Mouse (Mus musculus) hindbrain, embryonic 14.5 days (tissue): ENCODE data around the gene Adk. TPM values are rescaled to one million over a fixed set of nuclear protein-coding genes. Genes with fewer than 3 reads are reported as not detected.
"Not testable (repeated sequence)": the region's sequence is repeated elsewhere in the genome, so short reads cannot be mapped to it uniquely, and the experiment has no call there.

Source experiments
- ATAC-seq: fragments of 200-750 bp; cut with Nextera tagmentation; 2 replicates; pipeline ENCODE4 v1.8.0; 2017; ENCODE audit warnings: moderate number of reproducible peaks, mild to moderate bottlenecking, moderate TSS enrichment, moderate library complexity; ENCODE audit not compliant: low FRiP score
- DNase-seq: peaks from one replicate; pipeline ENCODE4 v3.0.0-alpha.2; 2015; ENCODE audit warnings: low spot score
- H3K27ac ChIP-seq: fragments of 300-500 bp; sonication (generic); 2 replicates; pipeline ENCODE4 v1.5.1; 2014; ENCODE audit warnings: mild to moderate bottlenecking, moderate library complexity
- H3K27me3 ChIP-seq: fragments of 300-500 bp; sonication (generic); 2 replicates; pipeline ENCODE4 v1.6.1; 2014; ENCODE audit warnings: mild to moderate bottlenecking, low read length, mixed read lengths; ENCODE audit not compliant: control insufficient read depth, insufficient read depth
- H3K36me3 ChIP-seq: fragments of 300-500 bp; sonication (generic); replicated peaks from 2 replicates; pipeline ENCODE4 v1.6.1; 2014; ENCODE audit not compliant: control insufficient read depth, insufficient read depth
- H3K4me1 ChIP-seq: fragments of 300-500 bp; sonication (generic); replicated peaks from 2 replicates; pipeline ENCODE4 v1.6.1; 2014; ENCODE audit warnings: antibody characterized with exemption, low read length, mixed read lengths; ENCODE audit not compliant: control insufficient read depth, insufficient read depth
- H3K4me2 ChIP-seq: fragments of 300-500 bp; sonication (generic); replicated peaks from 2 replicates; pipeline ENCODE4 v1.6.1; 2014; ENCODE audit warnings: mild to moderate bottlenecking, moderate library complexity
- H3K4me3 ChIP-seq: fragments of 300-500 bp; sonication (generic); replicated peaks from 2 replicates; pipeline ENCODE4 v1.5.1; 2014; ENCODE audit warnings: mild to moderate bottlenecking, low read length
- H3K9ac ChIP-seq: fragments of 300-500 bp; sonication (generic); 2 replicates; pipeline ENCODE4 v1.6.1; 2014
- H3K9me3 ChIP-seq: fragments of 300-500 bp; sonication (generic); 2 replicates; pipeline ENCODE4 v1.6.1; 2016; ENCODE audit warnings: low read length; ENCODE audit not compliant: control insufficient read depth
- WGBS: fragments of 180-500 bp; shearing (Covaris S2); extraction: QIAGEN DNeasy Blood & Tissue Kit; methylation state at CpG from one replicate; pipeline ENCODE4 v1.1.7; 2014; 5-methylcytosine and 5-hydroxymethylcytosine counted together
- polyA plus RNA-seq: library from polyadenylated mRNA; unstranded; fragments of >200 nt; fragmentation: Nextera tagmentation; extraction: Ambion mirVana; gene quantifications from 2 replicates; pipeline ENCODE4 v1.2.1, GENCODE M21; 2014

Gene Adk
- polyA plus RNA-seq, 1 experiment from 2014 or later: 40.2 TPM

GRCm38 (mm10) chr14:21488426-21489115, 436.2 kb downstream of the Adk start:
- H3K4me2 ChIP-seq, H3K27me3 ChIP-seq, H3K4me3 ChIP-seq, H3K4me1 ChIP-seq, H3K9ac ChIP-seq, DNase-seq, ATAC-seq, H3K9me3 ChIP-seq, H3K27ac ChIP-seq, H3K36me3 ChIP-seq: not testable (repeated sequence)
- 60% methylated on average over 8 of the region's 9 CpGs for WGBS

- no peak overlapping the region for H3K9ac ChIP-seq
- no peaks in the 10 kb centered on the region for H3K27me3 ChIP-seq
- H3K36me3 ChIP-seq: no peaks in the 10 kb centered on the region
- H3K27ac ChIP-seq: no peak overlapping the region
- H3K4me3 ChIP-seq: no peak overlapping the region
- no peak for DNase-seq
- H3K4me1 ChIP-seq: no peaks in the 10 kb centered on the region
- no peak for ATAC-seq
- H3K9me3 ChIP-seq: no peaks in the 10 kb centered on the region
- no peak overlapping the region for H3K4me2 ChIP-seq
- WGBS: 49% methylated on average over 3 of the region's 3 CpGs
These were observed 436.7 kb downstream of the Adk start for GRCm38 (mm10) chr14:21489116-21489485.

GRCm38 (mm10) chr14:21490141-21490540, 437.8 kb downstream of the Adk start:
- Histone ChIP-seq H3K4me1 (no peaks in the 10 kb centered on the region), H3K4me3 (no peak overlapping the region), H3K27ac (no peak overlapping the region), H3K36me3 (no peaks in the 10 kb centered on the region), H3K9ac (no peak overlapping the region), H3K9me3 (no peaks in the 10 kb centered on the region), H3K27me3 (no peaks in the 10 kb centered on the region), H3K4me2 (no peak overlapping the region)
- ATAC-seq (no peak), DNase-seq (no peak)
- 76% methylated on average over 4 of the region's 4 CpGs for WGBS

Other genes starting within 250 kb of the Adk start
- gene Plau, start 215.9 kb upstream of the Adk start, polyA plus RNA-seq: 0.27 and 0.34 TPM in 2 replicates
- 19.3 and 19.7 TPM in 2 replicates for gene Vcl, start 123.2 kb upstream of the Adk start, polyA plus RNA-seq
- gene Ap3m1, start 66 bp upstream of the Adk start, polyA plus RNA-seq: 94.5 and 101 TPM in 2 replicates